Mouse (Mus musculus): ENCODE measurements around the gene Ntrk1. TPM values are rescaled to one million over a fixed set of nuclear protein-coding genes. Genes with fewer than 3 reads are reported as not detected.

Ntrk1 gene
- total and polyA plus RNA-seq, 3 experiments: not detected

GRCm38 (mm10) chr3:87838622-87839021 lies 43.7 kb upstream of the Ntrk1 start:
- H3K9me3 ChIP-seq (replicated peaks; ENCODE audit: insufficient read depth, low read length): no peaks in the 10 kb centered on the region
- peak overlapping the region in 1 of 2 experiments; percentile 16; a peak in 1 of 4 replicates for H3K4me3 ChIP-seq (ENCODE audit: control insufficient read depth in 1 of 2, insufficient read depth in 1 of 2, low read depth in 2 of 2, low read length in 2 of 2)
- no peaks in the 10 kb centered on the region for H3K79me2 ChIP-seq (ENCODE audit: control insufficient read depth, insufficient read depth, low read length, poor library complexity)
- H3K36me3 ChIP-seq (ENCODE audit: control insufficient read depth in 1 of 2, insufficient read depth in 2 of 2, low read length in 2 of 2): peaks cover 0 to 3% of the 10 kb centered on the region in 2 experiments; a peak in 1 of 4 replicates
- H3K27me3 ChIP-seq (ENCODE audit: control insufficient read depth in 1 of 2, insufficient read depth in 2 of 2, low read length in 2 of 2): peaks cover 10 to 12% of the 10 kb centered on the region in 2 experiments
- peak; percentile 78 for DNase-seq (ENCODE audit: low read depth, low spot score)
- peaks cover 0 to 4% of the 10 kb centered on the region in 2 experiments; a peak in 1 of 4 replicates for H3K4me1 ChIP-seq (ENCODE audit: control insufficient read depth in 1 of 2, insufficient read depth in 2 of 2, low read length in 2 of 2)
- H3K9ac ChIP-seq (ENCODE audit: control insufficient read depth, low read depth, low read length, poor library complexity, severe bottlenecking): no peak overlapping the region; the same call in 1 of the 2 replicates
- TF ChIP-seq SMC3 (IDR thresholded peaks at IDR 0.05; ENCODE audit: low read depth, low read length) (peak; percentile 82), SIN3A (IDR thresholded peaks at IDR 0.05; ENCODE audit: low read length) (no peak), CTCF (IDR thresholded peaks at IDR 0.05 in 2 of 3, conservative IDR thresholded peaks at IDR 0.05 in 1 of 3; ENCODE audit: control insufficient read depth in 1 of 3, insufficient read depth in 1 of 3, low read depth in 2 of 3, low read length in 3 of 3, poor library complexity in 1 of 3, severe bottlenecking in 1 of 3) (peak; percentile 86 to 96 (median 86)), HCFC1 (IDR thresholded peaks at IDR 0.05; ENCODE audit: low read depth, low read length) (no peak), POLR2AphosphoS5 (IDR thresholded peaks at IDR 0.05; ENCODE audit: borderline replicate concordance, low read depth, low read length) (no peak), ETS1 (IDR thresholded peaks at IDR 0.05; ENCODE audit: low read depth, low read length) (no peak), MAX (IDR thresholded peaks at IDR 0.05; ENCODE audit: low read length) (no peak), CHD2 (IDR thresholded peaks at IDR 0.05; ENCODE audit: low read length) (no peak), JUND (IDR thresholded peaks at IDR 0.05; ENCODE audit: low read depth, low read length) (no peak), POLR2AphosphoS2 (IDR thresholded peaks at IDR 0.05; ENCODE audit: low read length) (no peak), ZMIZ1 (IDR thresholded peaks at IDR 0.05; ENCODE audit: low read depth, low read length) (no peak), ELF1 (IDR thresholded peaks at IDR 0.05; ENCODE audit: low read depth, low read length) (no peak), MYB (IDR thresholded peaks at IDR 0.05; ENCODE audit: low read depth, low read length) (no peak), ZKSCAN1 (IDR thresholded peaks at IDR 0.05; ENCODE audit: low read depth, low read length) (no peak), TCF12 (IDR thresholded peaks at IDR 0.05; ENCODE audit: low read depth, low read length) (no peak), MYC (IDR thresholded peaks at IDR 0.05; ENCODE audit: low read depth, low read length) (no peak), POLR2A (IDR thresholded peaks at IDR 0.05; ENCODE audit: control insufficient read depth in 1 of 2, insufficient read depth in 1 of 2, low read depth in 1 of 2, low read length in 2 of 2, poor library complexity in 1 of 2) (no peak), NRF1 (IDR thresholded peaks at IDR 0.05; ENCODE audit: insufficient read depth, low read depth, low read length, poor library complexity, severe bottlenecking) (no peak), KAT2A (conservative IDR thresholded peaks at IDR 0.05; ENCODE audit: low read depth, low read length) (no peak), RCOR1 (IDR thresholded peaks at IDR 0.05; ENCODE audit: low read depth, low read length) (no peak), CHD1 (IDR thresholded peaks at IDR 0.05; ENCODE audit: low read depth, low read length) (no peak), RAD21 (IDR thresholded peaks at IDR 0.05; ENCODE audit: low read depth, low read length) (peak; percentile 51), MAZ (IDR thresholded peaks at IDR 0.05; ENCODE audit: low read depth, low read length) (no peak), TAL1 (IDR thresholded peaks at IDR 0.05; ENCODE audit: low read length) (no peak), UBTF (IDR thresholded peaks at IDR 0.05; ENCODE audit: borderline replicate concordance, insufficient read depth, low read depth, low read length) (no peak), EP300 (IDR thresholded peaks at IDR 0.05; ENCODE audit: low read depth in 1 of 2, low read length in 2 of 2) (no peak), MXI1 (IDR thresholded peaks at IDR 0.05; ENCODE audit: low read depth, low read length) (no peak), USF2 (IDR thresholded peaks at IDR 0.05; ENCODE audit: borderline replicate concordance in 1 of 2, insufficient read depth in 1 of 2, low read depth in 1 of 2, low read length in 2 of 2) (no peak), ZC3H11A (IDR thresholded peaks at IDR 0.05; ENCODE audit: low read depth, low read length) (peak; percentile 39), BHLHE40 (IDR thresholded peaks at IDR 0.05; ENCODE audit: borderline replicate concordance, low read depth, low read length) (no peak), E2F4 (IDR thresholded peaks at IDR 0.05; ENCODE audit: borderline replicate concordance, low read depth, low read length) (no peak), TBP (IDR thresholded peaks at IDR 0.05; ENCODE audit: low read depth, low read length) (no peak)
- no peak overlapping the region for H3K27ac ChIP-seq (ENCODE audit: control insufficient read depth, low read depth, low read length)
